Mouse (Mus musculus) forebrain, embryonic 15.5 days (tissue): ENCODE data around the gene Slc4a4. TPM values are rescaled to one million over a fixed set of nuclear protein-coding genes. Genes with fewer than 3 reads are reported as not detected.

Experiments used
- ATAC-seq: fragments of 200-750 bp; cut with Nextera tagmentation; replicated peaks from 2 replicates; pipeline ENCODE4 v1.8.0; 2017; ENCODE audit warnings: mild to moderate bottlenecking, moderate TSS enrichment, moderate library complexity
- H3K27ac ChIP-seq: fragments of 300-500 bp; sonication (generic); replicated peaks from 2 replicates; pipeline ENCODE4 v1.5.1; 2015; ENCODE audit warnings: mild to moderate bottlenecking, inconsistent platforms
- H3K27me3 ChIP-seq: fragments of 300-500 bp; sonication (generic); 2 replicates; pipeline ENCODE4 v1.6.1; 2015; ENCODE audit warnings: inconsistent platforms
- H3K36me3 ChIP-seq: fragments of 300-500 bp; sonication (generic); 2 replicates; pipeline ENCODE4 v1.6.1; 2015; ENCODE audit warnings: mild to moderate bottlenecking, inconsistent platforms
- H3K4me1 ChIP-seq: fragments of 300-500 bp; sonication (generic); 2 replicates; pipeline ENCODE4 v1.6.1; 2015; ENCODE audit warnings: inconsistent platforms
- H3K4me2 ChIP-seq: fragments of 300-500 bp; sonication (generic); replicated peaks from 2 replicates; pipeline ENCODE4 v1.6.1; 2015; ENCODE audit warnings: mild to moderate bottlenecking, inconsistent platforms
- H3K4me3 ChIP-seq: fragments of 300-500 bp; sonication (generic); 2 replicates; pipeline ENCODE4 v1.5.1; 2015; ENCODE audit warnings: mild to moderate bottlenecking, inconsistent platforms
- H3K9ac ChIP-seq: fragments of 300-500 bp; sonication (generic); replicated peaks from 2 replicates; pipeline ENCODE4 v1.6.1; 2015; ENCODE audit warnings: mild to moderate bottlenecking, inconsistent platforms
- H3K9me3 ChIP-seq: fragments of 300-500 bp; sonication (generic); 2 replicates; pipeline ENCODE4 v1.6.1; 2016; ENCODE audit warnings: inconsistent platforms
- WGBS: fragments of 180-500 bp; shearing (Covaris S2); methylation state at CpG from one replicate; pipeline ENCODE4 v1.1.7; 2015; ENCODE audit warnings: mixed read lengths; 5-methylcytosine and 5-hydroxymethylcytosine counted together
- polyA plus RNA-seq: library from polyadenylated mRNA; unstranded; fragments of >200 nt; fragmentation: Nextera tagmentation; extraction: Ambion mirVana; gene quantifications from 2 replicates; pipeline ENCODE4 v1.2.1, GENCODE M21; 2015

The Slc4a4 gene
- polyA plus RNA-seq, 1 experiment from 2014 or later: 4.1 TPM

DNA sequence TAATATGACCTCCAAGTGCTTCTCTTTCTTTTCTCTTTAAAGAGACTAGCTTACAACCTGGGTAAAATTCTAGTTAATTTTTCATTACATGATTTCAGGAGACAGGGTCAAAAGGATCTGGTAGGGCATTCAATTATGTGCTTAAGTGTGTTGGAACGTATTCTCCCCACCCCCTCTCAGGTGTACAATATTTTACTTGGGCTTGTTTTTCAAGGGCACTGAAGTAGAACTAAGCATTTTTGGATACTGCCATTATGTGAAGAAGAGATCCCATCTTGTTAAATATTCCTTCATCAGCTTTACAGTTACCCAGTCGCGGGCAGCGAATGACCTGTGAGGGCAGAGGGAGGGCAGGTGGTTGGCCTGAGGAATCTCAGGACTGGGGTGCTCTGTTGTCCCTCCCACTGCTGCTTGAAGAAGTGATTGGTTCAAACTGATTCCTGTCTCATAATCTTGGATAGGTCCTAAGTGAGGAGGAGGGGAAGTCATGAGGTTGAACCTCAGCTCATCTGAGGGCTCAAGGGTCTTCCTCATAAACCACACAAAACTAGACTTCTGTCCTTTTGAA lies 141.0 kb downstream of the Slc4a4 start:
- Histone ChIP-seq H3K36me3 (no peaks in the 10 kb centered on the region), H3K9ac (no peak overlapping the region), H3K9me3 (no peaks in the 10 kb centered on the region), H3K27ac (no peak overlapping the region), H3K4me3 (no peak overlapping the region), H3K4me2 (no peak overlapping the region), H3K27me3 (no peaks in the 10 kb centered on the region), H3K4me1 (no peaks in the 10 kb centered on the region)
- 95% methylated on average over 4 of the region's 4 CpGs for WGBS
- ATAC-seq: no peak

DNA sequence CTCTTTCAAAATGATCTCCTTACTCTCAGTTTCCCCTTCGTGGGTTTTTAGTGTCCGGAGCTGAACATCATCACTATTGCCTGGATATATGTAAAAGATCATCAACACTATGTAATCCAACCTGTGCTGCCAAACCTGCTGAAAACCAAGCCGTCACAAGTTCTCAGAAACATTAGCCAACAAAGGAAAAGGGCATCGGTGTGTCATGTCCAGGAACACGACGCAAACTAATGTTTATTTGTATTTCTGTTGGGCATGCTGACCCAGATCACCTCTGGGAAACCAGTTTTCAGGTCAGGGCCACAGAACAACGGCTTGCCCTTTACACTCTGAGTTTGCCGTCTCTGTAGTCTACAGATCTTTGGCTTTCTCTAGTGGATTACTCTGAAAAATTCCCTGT lies 146.0 kb downstream of the Slc4a4 start:
- no peak overlapping the region for H3K9ac ChIP-seq
- H3K4me2 ChIP-seq: no peak overlapping the region
- H3K27me3 ChIP-seq: no peaks in the 10 kb centered on the region
- no peak overlapping the region for H3K4me3 ChIP-seq
- H3K4me1 ChIP-seq: no peaks in the 10 kb centered on the region
- no peaks in the 10 kb centered on the region for H3K36me3 ChIP-seq
- no peak for ATAC-seq
- 94% methylated on average over 8 of the region's 8 CpGs for WGBS
- H3K9me3 ChIP-seq: no peaks in the 10 kb centered on the region
- no peak overlapping the region for H3K27ac ChIP-seq

DNA sequence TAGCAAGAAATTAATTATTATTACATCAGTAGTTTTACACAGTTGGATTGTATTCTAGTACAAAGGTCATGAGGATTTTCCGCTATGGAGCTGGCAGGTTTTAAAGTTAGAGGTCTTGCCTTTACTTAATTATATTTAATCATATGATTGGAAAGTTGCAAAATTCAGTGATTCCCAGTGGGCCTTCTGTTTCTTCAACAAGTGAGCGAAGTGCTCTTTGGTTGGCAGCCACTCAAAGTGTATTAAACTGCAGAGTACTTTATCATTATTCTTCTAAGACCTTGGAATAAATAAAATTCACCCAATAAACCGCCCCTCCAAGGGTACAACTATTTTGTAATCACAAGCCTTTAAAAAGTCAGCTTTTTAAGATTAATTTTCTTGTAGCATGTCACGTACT lies 146.6 kb downstream of the Slc4a4 start:
- H3K4me3 ChIP-seq: no peak overlapping the region
- no peaks in the 10 kb centered on the region for H3K27me3 ChIP-seq
- H3K36me3 ChIP-seq: no peaks in the 10 kb centered on the region
- no peak overlapping the region for H3K9ac ChIP-seq
- WGBS: 74% methylated on average over 4 of the region's 4 CpGs
- no peaks in the 10 kb centered on the region for H3K4me1 ChIP-seq
- no peak overlapping the region for H3K4me2 ChIP-seq
- ATAC-seq: no peak
- H3K9me3 ChIP-seq: no peaks in the 10 kb centered on the region
- H3K27ac ChIP-seq: no peak overlapping the region

DNA sequence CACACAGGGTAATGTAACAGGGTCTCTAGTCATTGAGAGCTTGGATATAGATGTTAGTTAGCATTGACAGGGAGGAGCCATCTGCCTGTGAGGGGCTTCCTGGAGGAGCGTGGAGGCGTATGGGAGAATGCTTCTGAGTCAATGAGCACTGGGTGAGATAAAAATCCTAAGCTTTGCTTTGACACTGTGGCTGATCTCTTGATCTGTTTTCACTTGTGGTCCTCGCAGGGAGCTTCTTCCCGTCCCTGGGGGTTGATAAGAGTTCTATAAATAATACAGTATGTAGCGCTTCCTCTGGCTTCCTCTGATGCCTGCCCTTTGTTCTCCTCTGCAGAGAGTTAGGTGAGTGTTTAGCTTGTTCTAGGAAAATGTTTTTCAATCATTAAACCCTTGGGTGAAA lies 149.5 kb downstream of the Slc4a4 start:
- 0 out of 2 replicates have a peak, but pooled peaks cover 4% of the 10 kb centered on the region for H3K4me1 ChIP-seq
- H3K4me3 ChIP-seq: no peak overlapping the region
- no peak overlapping the region for H3K9ac ChIP-seq
- no peaks in the 10 kb centered on the region for H3K27me3 ChIP-seq
- no peak overlapping the region for H3K4me2 ChIP-seq
- H3K36me3 ChIP-seq: no peaks in the 10 kb centered on the region
- WGBS: 69% methylated on average over 5 of the region's 5 CpGs
- no peaks in the 10 kb centered on the region for H3K9me3 ChIP-seq
- ATAC-seq: 0 out of 2 replicates have a peak, but pooled peaks have one; percentile 30
- H3K27ac ChIP-seq: no peak overlapping the region

DNA sequence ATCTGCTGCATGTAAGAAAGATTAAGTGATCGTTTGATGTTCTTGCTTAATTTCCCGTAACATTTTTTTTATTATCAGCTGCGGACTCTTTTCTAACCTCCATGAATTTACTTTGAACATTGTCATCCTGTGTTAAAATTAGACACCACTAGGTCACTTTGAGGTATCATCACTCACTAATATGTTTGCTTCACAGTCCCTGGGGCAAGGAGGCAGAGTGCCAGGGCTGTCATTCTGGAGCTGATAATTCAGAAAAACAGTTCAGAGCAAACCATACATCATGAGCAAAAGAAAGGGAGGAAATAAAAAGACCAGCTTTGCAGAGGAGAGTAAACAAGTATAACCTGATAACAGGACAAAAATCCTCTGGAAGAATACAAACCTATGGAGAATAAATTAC lies 154.2 kb downstream of the Slc4a4 start:
- Histone ChIP-seq H3K4me3 (no peak overlapping the region), H3K9ac (no peak overlapping the region), H3K4me2 (no peak overlapping the region), H3K4me1 (peaks cover 18% of the 10 kb centered on the region), H3K27me3 (no peaks in the 10 kb centered on the region), H3K27ac (0 out of 2 replicates have a peak overlapping the region, but pooled peaks have one; percentile 4), H3K36me3 (no peaks in the 10 kb centered on the region), H3K9me3 (no peaks in the 10 kb centered on the region)
- ATAC-seq: no peak
- WGBS: 78% methylated on average over 3 of the region's 3 CpGs

DNA sequence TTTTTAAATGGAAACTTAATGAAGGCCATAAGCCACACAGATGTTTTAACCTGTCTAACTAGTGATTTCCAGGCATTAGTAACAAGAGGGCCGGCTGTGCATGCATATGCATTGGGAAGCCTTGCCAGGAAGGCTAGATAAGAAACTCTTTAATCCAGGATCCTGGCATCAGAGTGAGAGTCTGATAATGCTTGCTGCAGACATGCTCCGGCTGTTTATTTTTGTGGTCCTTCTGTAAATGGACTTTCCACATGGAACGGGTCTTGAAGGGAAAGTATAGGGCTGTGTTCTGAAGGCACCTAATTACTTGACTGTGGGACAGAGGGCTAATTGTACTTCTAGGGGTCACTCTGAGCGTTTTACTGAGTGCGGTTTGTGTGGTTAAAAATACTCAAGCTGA lies 157.2 kb downstream of the Slc4a4 start:
- peaks cover 18% of the 10 kb centered on the region for H3K4me1 ChIP-seq
- no peak overlapping the region for H3K4me2 ChIP-seq
- no peaks in the 10 kb centered on the region for H3K9me3 ChIP-seq
- H3K27ac ChIP-seq: peak overlapping the region; percentile 62
- no peaks in the 10 kb centered on the region for H3K36me3 ChIP-seq
- H3K4me3 ChIP-seq: no peak overlapping the region
- H3K27me3 ChIP-seq: no peaks in the 10 kb centered on the region
- ATAC-seq: peak; percentile 83
- WGBS: 30% methylated on average over 5 of the region's 5 CpGs
- H3K9ac ChIP-seq: no peak overlapping the region

DNA sequence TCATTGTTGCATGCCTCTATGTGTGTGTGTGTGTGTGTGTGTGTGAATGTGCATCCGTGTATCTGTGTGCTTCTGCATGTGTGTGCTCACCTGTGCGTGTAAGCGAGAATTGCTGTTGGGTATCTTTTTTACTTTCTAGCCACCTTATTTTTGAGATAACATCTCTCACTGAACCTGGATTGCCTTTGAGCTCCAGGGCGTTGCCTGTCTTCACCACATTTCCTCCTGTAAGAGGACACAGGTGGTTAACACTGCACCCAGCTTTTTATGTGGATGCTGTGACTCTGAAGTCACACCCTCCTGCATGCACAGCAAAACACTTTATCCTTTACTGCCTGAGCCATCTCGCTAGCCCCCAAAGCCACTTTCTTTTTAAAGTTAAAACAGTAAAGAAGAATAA lies 158.2 kb downstream of the Slc4a4 start:
- H3K36me3 ChIP-seq: no peaks in the 10 kb centered on the region
- H3K9me3 ChIP-seq: no peaks in the 10 kb centered on the region
- no peaks in the 10 kb centered on the region for H3K27me3 ChIP-seq
- no peak overlapping the region for H3K9ac ChIP-seq
- H3K4me3 ChIP-seq: no peak overlapping the region
- no peak for ATAC-seq
- H3K27ac ChIP-seq: no peak overlapping the region
- 94% methylated on average over 5 of the region's 5 CpGs for WGBS
- H3K4me1 ChIP-seq: peaks cover 18% of the 10 kb centered on the region
- H3K4me2 ChIP-seq: no peak overlapping the region

DNA sequence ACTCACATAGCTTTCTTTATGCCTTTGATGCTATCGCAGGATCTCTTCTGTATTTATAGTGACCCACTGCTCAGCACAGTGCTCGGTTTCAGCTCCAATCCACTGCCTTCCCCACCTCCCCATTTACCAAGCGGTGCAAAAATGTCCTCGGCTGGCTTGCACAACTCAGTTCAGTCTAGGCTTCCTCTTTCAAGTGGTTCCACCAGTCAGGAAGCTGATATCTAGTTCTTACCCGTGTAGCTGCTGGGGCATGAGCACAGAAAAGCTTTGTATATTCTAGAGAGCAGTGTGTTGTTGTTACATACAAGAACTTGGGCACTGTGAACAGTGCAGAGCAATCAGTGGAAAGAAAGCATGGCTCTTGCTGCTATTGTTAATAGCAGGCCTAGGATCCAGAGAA lies 165.0 kb downstream of the Slc4a4 start:
- H3K4me1 ChIP-seq: peaks cover 12% of the 10 kb centered on the region
- no peaks in the 10 kb centered on the region for H3K36me3 ChIP-seq
- H3K9me3 ChIP-seq: no peaks in the 10 kb centered on the region
- H3K27ac ChIP-seq: peak overlapping the region; percentile 51; the same call in 1 of the 2 replicates
- no peaks in the 10 kb centered on the region for H3K27me3 ChIP-seq
- ATAC-seq: no peak
- H3K4me3 ChIP-seq: no peak overlapping the region
- H3K4me2 ChIP-seq: no peak overlapping the region
- 90% methylated on average over 5 of the region's 5 CpGs for WGBS
- H3K9ac ChIP-seq: no peak overlapping the region

DNA sequence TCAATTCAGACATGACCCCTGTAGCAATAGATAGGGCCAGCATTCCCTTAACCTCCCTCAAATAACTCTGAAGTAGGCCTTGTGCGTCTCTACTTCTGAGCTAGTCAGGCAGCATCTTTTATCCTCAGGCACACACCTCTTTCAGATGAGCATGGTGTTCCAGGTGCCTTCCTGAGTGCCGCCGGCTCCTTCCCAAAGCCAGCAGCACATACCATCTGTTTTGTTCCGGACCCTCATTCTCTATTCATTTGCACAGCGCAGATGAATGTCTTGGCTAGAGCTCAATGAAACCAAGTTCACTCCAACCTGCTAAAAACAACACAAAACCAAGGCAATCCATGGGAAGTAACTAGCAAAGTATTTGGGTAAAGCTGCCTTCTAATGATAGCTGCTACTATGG lies 165.6 kb downstream of the Slc4a4 start:
- 59% methylated on average over 5 of the region's 5 CpGs for WGBS
- H3K9me3 ChIP-seq: no peaks in the 10 kb centered on the region
- no peaks in the 10 kb centered on the region for H3K36me3 ChIP-seq
- H3K4me2 ChIP-seq: no peak overlapping the region
- peaks cover 14% of the 10 kb centered on the region for H3K4me1 ChIP-seq
- no peaks in the 10 kb centered on the region for H3K27me3 ChIP-seq
- no peak overlapping the region for H3K4me3 ChIP-seq
- peak; percentile 49; the same call in 1 of the 2 replicates for ATAC-seq
- no peak overlapping the region for H3K9ac ChIP-seq
- H3K27ac ChIP-seq: peak overlapping the region; percentile 51

DNA sequence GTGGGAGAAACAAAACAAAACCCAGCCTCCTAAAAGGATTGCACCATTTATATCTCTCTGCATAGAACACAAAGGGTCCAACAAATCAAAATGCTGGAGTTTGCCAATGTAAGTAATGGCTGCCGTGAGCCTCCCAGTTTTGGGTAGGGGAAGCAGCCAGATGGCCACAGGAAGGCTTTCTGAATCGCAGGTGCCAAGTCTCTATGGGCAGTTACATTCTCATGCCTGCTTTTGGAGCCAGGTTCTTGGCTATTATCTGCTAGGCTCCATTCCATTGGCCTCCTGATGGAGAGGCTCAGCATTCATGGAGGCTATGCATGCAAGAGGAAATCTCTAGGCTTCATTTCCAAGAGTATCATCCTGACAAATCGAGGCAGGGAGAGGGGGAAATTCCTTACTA lies 169.0 kb downstream of the Slc4a4 start:
- Histone ChIP-seq H3K4me1 (peaks cover 14% of the 10 kb centered on the region), H3K27ac (peak overlapping the region; percentile 63), H3K27me3 (no peaks in the 10 kb centered on the region), H3K4me3 (no peak overlapping the region), H3K4me2 (no peak overlapping the region), H3K9me3 (no peaks in the 10 kb centered on the region), H3K9ac (no peak overlapping the region), H3K36me3 (no peaks in the 10 kb centered on the region)
- WGBS: 67% methylated on average over 3 of the region's 3 CpGs
- 0 out of 2 replicates have a peak, but pooled peaks have one; percentile 15 for ATAC-seq

DNA sequence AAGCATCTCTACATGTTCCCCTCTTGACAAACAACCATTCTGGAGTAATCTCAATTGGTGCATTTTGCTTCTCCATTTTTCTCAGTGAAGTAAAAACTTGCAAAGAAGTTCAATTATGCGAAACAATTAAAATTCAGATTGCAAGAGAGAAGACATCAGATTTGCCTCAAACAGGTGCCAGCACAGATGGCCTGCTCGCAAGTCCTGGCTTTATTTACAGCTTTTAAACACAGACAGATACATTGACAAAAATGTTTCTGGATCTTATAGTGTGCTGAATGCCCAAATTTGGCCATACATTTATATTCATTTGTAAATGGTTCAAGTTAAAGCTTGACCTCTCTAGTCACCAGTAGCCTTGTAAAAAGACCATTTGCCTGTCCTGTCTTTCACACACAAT lies 169.8 kb downstream of the Slc4a4 start:
- Histone ChIP-seq H3K4me2 (no peak overlapping the region), H3K27ac (peak overlapping the region; percentile 63), H3K27me3 (no peaks in the 10 kb centered on the region), H3K36me3 (no peaks in the 10 kb centered on the region), H3K9ac (no peak overlapping the region), H3K9me3 (no peaks in the 10 kb centered on the region), H3K4me3 (no peak overlapping the region), H3K4me1 (peaks cover 14% of the 10 kb centered on the region)
- peak; percentile 62; the same call in 1 of the 2 replicates for ATAC-seq
- WGBS: 65% methylated on average over 2 of the region's 2 CpGs

DNA sequence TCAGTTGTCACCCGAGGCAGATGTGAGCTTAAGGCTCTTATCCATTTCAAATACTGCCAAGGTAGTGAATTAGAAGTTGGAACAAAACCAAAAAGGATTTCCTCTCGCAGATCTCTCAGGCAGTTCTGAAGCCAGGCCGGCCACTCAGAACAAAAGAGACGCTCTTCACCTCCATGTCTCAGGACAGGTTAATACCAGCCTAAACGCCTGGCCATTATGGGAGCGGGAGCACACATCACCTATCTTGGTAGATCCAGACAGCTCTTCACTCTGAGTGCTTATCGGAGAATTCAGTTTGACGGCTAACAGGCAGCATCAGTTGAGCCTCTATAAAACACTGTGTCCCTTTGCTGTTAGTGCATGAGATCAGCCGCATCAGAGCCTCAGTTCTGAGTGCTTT lies 174.5 kb downstream of the Slc4a4 start:
- Histone ChIP-seq H3K9me3 (no peaks in the 10 kb centered on the region), H3K27me3 (no peaks in the 10 kb centered on the region), H3K4me2 (no peak overlapping the region), H3K27ac (no peak overlapping the region), H3K36me3 (no peaks in the 10 kb centered on the region), H3K4me1 (peaks cover 4% of the 10 kb centered on the region; the same call in 1 of the 2 replicates), H3K9ac (no peak overlapping the region), H3K4me3 (no peak overlapping the region)
- 81% methylated on average over 9 of the region's 9 CpGs for WGBS
- ATAC-seq: no peak

DNA sequence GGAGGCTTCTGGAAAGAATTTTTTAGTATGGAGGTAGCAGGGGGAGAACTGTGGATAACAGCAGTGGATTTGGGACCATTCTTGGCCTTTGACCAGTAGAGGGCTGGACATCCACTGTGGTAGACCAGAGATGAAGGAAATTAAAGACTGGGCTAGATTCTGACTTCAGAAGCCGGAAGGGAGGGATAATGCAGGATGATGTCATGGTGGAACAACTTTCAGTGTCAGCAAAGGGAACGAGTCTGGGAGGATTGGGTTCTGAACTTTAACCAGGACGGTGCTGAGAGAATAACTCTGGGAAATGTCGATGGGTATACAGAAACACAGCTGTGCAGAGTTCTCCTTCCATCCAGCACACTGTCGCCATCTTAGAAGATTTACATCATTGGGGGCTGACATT lies 175.7 kb downstream of the Slc4a4 start:
- 86% methylated on average over 5 of the region's 5 CpGs for WGBS

More for the DNA sequence above, 175.7 kb downstream of the Slc4a4 start:
- Histone ChIP-seq H3K36me3 (no peaks in the 10 kb centered on the region), H3K9me3 (no peaks in the 10 kb centered on the region), H3K27ac (no peak overlapping the region), H3K4me1 (no peaks in the 10 kb centered on the region), H3K9ac (no peak overlapping the region), H3K27me3 (no peaks in the 10 kb centered on the region), H3K4me3 (no peak overlapping the region), H3K4me2 (no peak overlapping the region)
- no peak for ATAC-seq
